Mouse (Mus musculus): Measurements from ENCODE around the gene Pfkfb4.

Pfkfb4 gene

GRCm38 (mm10) chr9:109038086-109038895 is 46.7 kb downstream of the Pfkfb4 start, which contains the start of gene Shisa5:
Shisa5 (plus strand) TSS chr9:109038565.
- peak; percentile 71 for DNase-seq

DNA sequence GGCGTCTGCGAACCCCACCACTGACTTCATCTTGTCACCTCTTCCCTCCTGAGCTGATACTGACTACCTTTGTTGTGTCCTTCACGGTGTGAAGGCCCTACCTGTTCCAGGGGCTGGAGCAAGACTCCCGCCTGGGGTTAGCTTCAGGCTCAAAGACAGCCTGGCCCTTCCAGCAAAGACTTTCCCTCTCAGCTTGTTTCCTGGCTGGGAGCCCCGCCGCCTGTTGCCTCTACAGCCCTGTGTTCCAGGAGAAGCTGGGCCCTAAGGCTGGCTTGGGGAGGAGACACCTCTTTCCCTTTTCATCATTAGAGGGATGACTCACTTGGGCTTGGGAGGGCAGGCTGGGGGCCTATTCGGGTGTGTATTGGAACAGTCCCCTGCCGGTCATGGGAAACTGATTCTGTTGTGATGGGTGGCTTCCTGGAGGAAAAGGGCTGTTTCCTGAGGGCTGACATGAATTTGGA is 47.4 kb downstream of the Pfkfb4 start:
- no peak for DNase-seq

DNA sequence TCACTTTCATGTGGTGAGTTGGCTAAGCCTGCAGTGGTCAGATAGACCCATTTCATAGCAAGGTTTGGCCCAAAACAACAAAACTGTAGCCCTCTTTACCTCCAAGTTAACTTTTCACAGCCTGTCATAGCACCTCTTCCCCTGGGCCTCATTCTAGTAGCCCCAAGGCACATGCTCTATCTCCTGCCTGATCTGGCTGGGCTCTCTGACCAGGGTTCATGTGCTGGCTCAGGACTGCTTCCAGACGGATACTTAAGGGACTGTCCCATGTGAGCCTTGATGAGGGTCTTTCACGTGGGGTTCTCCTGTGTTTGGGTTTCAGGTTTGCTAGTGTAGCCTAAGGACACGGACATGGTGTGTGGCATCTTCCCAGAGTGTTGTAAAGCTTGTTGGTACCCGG is 48.1 kb downstream of the Pfkfb4 start:
- no peak for DNase-seq

GRCm38 (mm10) chr9:109040216-109040615 is 48.6 kb downstream of the Pfkfb4 start:
- no peak for DNase-seq

GRCm38 (mm10) chr9:109040906-109041305 is 49.3 kb downstream of the Pfkfb4 start:
- DNase-seq = no peak

GRCm38 (mm10) chr9:109041351-109041750 is 49.8 kb downstream of the Pfkfb4 start:
- no peak for DNase-seq

DNA sequence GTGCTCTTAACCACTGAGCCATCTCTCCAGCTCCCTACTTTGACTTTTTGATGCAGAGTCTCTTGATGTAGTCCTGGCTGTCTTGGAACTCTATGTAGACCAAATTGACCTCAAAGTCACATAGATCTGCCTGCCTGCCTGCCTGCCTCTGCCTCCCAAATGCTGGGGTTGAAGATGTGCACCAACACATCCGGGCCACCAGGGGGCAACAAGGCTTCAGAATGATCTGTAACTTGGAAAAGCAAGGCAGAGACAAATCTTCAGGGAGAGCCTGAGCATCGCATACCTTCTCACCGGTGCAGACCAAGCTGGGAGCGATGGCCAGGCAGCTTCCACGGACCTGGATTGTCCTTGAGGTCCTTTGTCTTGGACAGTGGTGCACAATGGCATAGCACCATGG is 54.7 kb downstream of the Pfkfb4 start:
- peak; percentile 68 for DNase-seq

DNA sequence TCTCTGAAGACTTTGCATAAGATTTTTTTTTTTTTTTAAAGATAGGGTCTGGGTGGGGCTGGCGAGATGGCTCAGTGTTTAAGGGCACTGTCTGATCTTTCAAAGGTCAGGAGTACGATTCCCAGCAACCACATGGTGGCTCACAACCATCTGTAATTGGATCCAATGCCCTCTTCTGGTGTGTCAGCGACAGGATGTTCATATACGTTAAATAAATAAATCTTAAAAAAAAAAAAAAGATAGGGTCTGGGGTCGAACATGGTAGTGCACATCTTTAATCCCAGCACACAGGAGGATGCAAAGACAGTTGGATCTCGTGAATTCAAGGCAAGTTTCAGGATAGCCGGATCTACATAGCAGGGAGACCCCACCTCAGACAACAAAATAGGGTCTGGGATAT is 57.7 kb downstream of the Pfkfb4 start:
- DNase-seq = no peak

DNA sequence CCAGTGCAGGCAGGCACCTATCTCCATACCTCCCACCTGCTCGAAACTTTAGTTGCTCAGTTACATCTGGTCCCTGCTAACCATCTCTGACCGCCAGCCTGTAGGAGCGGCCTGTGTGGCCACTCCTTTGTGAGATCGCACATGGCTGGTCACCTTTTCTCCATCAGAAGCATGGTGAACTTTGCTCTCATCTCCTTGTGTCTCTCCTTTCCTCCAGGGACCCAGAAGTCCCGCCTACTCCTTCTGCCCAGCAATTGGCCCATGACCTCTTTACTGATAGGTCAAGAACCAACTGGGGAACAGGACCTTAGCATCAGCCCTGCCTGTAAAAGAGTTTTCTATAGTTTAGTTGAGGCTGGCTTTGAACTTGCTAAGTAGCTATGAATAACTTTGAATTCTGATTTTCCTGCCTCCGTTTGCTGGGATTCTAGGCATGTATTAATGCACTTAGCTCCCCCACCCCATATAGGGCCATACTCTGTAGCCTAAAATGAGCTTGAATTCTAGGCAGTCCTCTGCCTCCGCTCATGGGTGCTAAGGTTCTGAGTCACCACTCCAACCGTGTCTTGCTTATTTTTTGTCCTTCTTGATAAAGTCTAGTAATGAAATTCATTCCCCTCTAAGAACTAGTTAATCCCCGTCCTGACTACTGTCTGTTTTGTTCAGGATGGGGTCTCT is 58.6 kb downstream of the Pfkfb4 start:
- DNase-seq = no peak

DNA sequence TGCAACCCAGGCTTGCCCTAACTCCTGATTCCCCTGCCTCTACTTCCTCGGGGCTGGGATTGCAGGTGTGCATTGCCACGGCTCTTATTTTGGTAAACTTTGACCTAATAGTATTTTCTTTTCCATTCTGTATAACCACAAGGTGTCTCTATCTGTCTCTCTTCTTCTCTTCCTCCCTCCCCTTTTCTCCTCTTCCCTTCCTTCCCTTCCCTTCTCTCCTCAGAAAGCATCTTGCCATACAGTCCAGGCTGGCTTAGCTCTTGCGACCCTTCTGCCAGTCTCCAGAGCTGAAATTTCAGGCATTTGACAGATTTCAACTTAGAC is 59.1 kb downstream of the Pfkfb4 start:
- no peak for DNase-seq

DNA sequence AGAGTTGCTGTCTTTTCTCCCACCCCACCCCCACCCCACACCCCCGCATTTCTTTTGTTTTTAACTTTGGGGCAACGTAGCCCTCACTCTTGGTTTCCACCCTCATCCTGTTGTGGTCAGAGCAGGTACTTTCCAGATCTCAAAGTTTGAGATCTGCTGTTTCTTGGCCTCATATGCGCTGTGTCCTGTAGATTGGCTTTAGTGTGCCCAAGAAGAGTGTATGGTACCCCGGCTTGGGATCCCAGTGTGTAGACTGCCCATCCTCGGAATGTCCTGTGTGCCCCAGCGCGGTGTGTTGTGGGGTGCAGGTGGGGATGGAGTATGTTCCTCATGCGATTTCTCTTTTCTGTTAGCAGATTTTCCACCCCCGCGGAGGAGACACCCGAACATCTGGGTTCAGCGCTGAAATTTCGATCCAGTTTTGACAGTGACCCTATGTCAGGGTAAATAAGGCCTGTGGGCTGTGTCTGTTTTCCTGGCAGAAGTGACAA is 59.5 kb downstream of the Pfkfb4 start:
- DNase-seq = no peak

- no peak for DNase-seq
Observed at GRCm38 (mm10) chr9:109051651-109052489, 60.3 kb downstream of the Pfkfb4 start.

GRCm38 (mm10) chr9:109052490-109053260 is 61.1 kb downstream of the Pfkfb4 start:
- DNase-seq = no peak

- DNase-seq = no peak
Observed at GRCm38 (mm10) chr9:109053366-109053765, 61.8 kb downstream of the Pfkfb4 start.

DNA sequence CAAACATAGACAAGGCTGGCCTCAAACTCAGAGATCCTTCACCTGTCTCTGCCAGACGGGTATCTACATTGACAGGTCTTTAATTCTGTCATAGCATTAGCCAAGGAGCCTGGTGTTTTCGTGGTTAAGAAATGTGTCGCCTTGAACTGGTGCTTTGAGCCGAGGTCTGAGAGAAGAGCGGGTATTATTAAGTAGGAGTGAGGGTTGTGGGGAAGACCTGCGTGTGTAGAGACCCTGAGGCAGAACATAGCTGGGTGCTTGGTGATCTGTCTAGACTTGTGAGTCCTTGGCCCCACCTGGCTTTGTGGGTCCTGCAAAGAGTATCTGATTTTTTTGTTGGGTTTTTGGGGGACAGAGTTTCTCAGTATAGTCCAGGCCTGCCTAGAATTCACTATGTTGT is 62.3 kb downstream of the Pfkfb4 start:
- DNase-seq = no peak

- peak; percentile 66 for DNase-seq
Observed at GRCm38 (mm10) chr9:109054712-109055111, 63.1 kb downstream of the Pfkfb4 start.

- DNase-seq = no peak
Observed at GRCm38 (mm10) chr9:109055271-109056030, 63.9 kb downstream of the Pfkfb4 start.

DNA sequence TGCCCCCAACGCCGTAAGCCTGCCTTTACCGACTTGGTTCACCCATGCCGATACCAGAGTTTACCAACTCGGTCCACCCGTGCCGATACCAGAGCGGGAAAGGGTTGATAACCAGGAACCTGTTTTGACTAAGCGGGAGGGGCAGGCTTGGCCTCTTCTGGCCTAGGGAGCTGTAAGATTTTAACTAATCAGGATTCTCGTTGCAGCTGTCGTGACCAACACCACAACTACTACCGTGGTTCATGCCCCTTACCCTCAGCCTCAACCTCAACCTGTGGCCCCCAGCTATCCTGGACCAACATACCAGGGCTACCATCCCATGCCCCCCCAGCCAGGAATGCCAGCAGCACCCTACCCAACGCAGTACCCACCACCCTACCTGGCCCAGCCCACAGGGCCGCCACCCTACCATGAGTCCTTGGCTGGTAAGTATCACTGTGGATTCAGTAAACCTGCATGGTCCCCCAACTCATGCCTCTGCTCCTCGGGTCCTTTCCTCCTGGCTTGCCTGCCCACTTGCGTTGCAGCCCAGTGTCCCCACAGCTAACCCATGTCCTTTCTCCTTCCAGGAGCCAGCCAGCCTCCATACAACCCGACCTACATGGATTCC is 64.6 kb downstream of the Pfkfb4 start:
- no peak for DNase-seq

GRCm38 (mm10) chr9:109056916-109057315 is 65.3 kb downstream of the Pfkfb4 start:
- no peak for DNase-seq

DNA sequence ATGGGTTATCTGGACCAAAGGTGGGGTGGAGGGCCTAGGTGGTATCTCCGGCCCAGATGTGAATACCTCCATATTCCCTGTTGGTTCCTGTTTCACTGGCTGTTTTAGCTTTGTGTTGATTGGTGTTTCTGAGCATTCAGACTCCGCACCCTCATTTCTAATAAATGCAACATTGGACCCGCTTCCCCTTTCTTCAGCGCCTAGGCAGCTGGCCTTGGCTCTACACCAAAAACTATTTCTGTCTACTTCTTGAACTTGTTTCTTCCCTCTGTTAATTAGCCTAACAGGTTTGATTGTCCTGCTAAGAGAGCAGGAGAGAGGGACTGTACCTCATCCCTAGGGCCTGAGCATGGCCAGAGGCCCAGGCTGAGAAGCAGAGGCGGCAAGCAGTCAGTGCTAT is 66.0 kb downstream of the Pfkfb4 start:
- no peak for DNase-seq
